Mouse (Mus musculus): Measurements from ENCODE around the gene Lrwd1.
"Not testable (repeated sequence)": the region's sequence is repeated elsewhere in the genome, so short reads cannot be mapped to it uniquely, and the experiment has no call there.

Gene Lrwd1

DNA sequence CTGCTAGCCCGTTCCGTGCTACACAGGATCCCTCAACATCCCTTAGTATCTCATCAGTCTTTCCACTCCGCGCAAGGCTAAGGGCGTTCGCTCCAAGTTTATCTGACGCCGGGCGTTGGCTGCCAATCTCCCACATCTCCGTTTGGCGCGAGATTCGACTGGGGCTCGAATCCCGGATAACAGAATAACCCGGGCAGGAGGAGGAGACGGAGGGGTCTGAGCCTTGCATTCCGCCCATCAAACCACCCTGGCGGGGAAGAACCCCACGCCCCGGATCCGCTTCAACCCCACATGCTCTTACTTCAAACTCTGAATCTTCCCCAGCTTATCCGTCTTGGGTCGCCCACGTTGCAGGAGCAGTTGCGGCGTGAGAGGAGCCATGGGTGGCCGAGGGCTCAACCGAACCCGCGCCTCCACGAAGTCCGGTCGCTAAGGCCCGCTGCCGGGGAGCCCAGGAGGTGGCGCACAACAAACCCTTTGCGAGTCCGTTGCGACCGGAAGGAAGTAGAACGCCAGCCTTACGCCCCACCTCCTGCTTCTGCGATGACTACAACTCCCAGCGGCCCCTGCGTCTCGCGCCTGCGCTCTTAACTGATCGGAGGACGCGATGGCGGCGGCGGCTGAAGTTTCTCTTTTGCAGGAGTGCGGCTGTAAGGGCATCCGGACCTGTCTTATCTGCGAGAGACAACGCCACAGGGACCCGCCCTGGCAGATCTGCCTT lies at the start of gene Lrwd1, which contains the start of gene Alkbh4:
TSS of gene Lrwd1 (minus strand) at position 504 of the 721 bp plus-strand sequence.
TSS of gene Alkbh4 (plus strand) at position 576 of the 721 bp plus-strand sequence.
- peak; percentile 97 for DNase-seq

- DNase-seq: no peak
These were observed 47.9 kb upstream of the Lrwd1 start for GRCm38 (mm10) chr5:136183766-136184165.

DNA sequence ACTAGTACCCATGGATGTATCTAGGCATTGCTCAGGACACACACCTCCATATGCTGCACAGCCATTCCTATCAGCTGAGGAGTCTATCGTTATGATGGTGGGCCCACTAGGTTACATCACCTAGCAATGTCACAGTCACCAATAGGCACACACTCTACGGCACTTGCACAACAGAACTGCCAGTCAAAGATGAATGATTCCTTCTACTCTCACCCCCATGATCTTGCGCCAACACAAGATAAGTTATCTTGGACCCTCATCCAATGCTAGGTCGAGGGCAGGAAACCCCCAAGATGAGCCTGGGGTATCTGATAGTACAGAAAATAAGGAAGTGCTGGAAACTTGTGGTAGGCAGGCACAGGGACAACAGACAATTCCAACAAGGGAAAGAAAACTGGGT lies 47.0 kb upstream of the Lrwd1 start:
- DNase-seq: no peak

DNA sequence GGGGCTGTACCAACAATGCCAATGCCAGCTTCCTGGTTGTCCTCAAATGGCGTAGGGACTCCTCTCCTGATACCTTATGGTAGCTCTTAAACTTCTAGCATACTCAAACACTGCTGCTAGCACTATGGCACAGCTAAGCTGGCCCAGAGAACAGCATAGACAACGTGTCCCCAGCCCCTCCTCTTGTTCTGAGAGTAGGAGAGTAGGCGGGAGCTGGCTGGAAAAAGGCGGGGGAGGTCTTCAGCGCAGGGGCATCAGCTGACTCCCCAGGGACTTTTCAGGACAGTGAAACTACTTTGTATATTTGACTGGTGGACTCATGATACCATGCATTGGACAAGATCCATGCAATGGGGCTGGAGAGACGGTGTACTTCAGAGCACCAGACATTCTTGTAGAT lies 46.2 kb upstream of the Lrwd1 start:
- DNase-seq: no peak

DNA sequence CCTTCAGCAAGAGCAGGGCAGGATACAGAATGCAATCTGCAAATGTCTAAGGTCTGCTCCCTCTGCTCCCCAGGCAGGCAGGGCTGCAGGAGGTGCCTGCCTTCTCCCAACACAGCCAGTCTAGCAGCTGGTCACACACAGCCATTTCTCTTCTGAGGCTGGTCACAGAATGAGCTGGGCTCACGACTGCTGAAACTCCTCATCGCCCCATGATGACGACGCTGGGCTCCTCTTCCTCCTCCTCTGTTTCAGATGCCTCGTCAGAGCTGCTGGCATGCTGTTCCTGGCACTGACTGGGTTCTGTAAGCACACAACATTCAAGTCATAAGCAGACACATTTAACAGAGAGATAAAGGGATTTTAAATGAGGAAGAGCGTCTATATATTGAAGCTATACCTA lies 45.3 kb upstream of the Lrwd1 start:
- no peak for DNase-seq

DNA sequence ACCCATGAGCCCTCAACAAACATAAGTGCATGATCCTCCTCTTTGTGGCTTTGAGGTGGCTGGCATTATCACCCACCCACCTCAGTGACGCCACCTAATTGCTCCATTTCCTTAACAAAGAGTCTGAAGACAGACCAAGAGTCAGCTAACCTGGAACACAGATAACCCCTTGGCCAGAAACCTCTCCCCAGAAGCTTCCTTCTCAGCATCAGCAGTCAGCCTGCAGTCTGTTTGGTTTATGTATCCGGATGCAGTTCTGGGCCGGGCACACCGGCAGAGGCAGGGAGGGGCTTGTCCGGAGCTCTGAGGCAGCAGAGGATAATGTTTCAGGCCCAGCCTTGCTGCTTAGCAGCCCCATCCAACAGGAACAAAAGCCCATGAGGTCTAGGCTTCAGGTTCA lies 43.7 kb upstream of the Lrwd1 start:
- no peak for DNase-seq

- DNase-seq: peak; percentile 81 to 82
These were observed 38.0 kb upstream of the Lrwd1 start for GRCm38 (mm10) chr5:136173606-136174463.

- DNase-seq: no peak
These were observed 37.1 kb upstream of the Lrwd1 start for GRCm38 (mm10) chr5:136172939-136173338.

DNA sequence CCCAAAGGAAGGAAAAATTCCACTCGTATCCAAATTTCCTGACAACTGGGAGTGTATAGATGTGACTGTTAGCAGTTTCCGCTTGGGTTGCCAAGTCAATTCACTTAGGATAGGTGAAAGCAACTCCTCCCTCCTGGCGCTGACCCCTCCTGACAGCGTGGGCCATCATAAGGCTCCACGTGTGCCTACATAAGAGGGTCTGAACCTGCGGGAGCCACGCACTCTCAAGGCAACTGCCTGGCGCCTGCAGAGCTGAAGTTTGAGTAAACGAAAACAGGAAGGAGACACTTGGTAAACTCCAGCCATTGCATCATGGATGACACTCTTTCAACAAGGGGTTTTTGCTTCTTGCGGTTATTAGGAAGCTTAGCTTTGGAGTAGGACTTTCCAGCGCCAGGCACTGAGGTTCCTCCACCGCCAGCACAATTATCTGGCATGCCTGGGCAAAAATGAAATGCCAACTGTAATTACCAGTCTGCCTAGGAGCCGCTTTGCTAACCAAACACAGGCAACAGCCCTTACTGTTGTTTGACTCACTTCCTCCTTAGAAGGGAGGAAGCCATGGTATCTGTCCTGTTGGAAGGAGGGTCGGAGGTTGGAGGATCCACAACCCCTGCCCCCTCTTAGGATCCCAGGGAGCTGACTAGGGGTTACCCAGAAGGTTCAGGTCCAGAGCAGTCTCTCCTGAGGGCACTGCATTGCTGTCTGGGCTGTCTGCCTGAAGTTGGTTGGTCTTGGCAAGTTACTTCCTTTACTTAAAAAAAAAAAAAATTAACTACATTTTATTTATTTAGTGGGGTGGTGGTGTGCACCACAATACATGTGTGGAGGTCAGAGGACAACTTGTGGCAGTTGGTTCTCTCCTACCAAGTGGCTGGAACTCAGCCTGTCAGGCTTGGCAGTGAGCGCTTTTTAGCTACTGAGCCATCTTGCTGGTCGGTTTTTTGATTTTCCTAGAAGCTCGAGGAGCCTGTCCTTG lies 35.8 kb upstream of the Lrwd1 start:
- DNase-seq: no peak

GRCm38 (mm10) chr5:136170512-136171362 lies 34.9 kb upstream of the Lrwd1 start, which contains the start of gene Orai2:
Orai2 (minus strand) TSS chr5:136170713.
- peak; percentile 88 to 92 for DNase-seq

DNA sequence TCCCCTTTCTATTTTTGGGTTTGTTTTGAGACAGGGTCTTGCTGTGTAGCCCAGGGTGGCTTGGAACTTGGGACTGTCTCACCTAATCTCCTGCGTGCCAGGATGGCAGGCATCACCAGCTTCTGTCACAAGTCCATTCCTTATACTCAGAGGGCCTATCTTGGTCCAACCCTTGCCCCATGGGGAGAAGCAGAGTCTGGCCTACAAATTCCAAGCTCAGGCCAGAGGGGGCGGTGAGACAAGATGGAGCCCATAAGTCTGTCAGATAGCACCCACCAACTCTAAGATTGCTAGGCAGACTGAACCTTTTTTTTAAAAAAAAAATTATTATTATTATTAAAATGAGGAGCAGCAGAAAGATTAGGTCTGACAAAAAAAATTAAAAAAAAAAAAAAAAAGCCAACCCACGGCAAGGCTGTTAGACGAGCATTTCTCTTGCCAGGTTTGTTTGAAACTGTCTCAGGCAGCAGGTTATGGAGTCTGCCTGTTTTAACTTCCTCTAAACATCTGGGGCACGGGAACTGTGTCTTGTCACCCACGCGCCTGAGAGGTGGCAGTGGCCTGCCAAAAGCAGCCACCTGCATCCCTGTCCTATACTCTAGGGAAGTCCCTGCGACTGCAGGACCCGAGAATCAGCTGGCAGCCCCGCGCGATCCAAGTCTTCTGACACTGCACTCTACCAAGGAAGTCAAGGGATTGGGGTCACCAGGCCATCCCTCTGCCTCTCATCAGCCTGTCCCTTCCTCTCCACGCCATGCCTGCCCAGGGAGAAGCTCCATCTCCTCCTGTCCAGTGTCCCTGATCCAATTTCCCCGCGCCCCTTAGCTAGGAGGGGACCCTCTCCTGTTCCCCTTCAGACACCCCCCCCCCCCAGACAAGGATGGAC lies 34.0 kb upstream of the Lrwd1 start:
- DNase-seq: peak; percentile 60 to 62

- DNase-seq: peak in 1 of 2 experiments; percentile 41
These were observed 32.2 kb upstream of the Lrwd1 start for GRCm38 (mm10) chr5:136168071-136168470.

- no peak for DNase-seq
These were observed 31.4 kb upstream of the Lrwd1 start for GRCm38 (mm10) chr5:136167296-136167695.

GRCm38 (mm10) chr5:136165246-136165645 lies 29.4 kb upstream of the Lrwd1 start:
- peak; percentile 50 to 53 for DNase-seq

GRCm38 (mm10) chr5:136163807-136164474 lies 28.1 kb upstream of the Lrwd1 start:
- peak; percentile 65 to 68 for DNase-seq

DNA sequence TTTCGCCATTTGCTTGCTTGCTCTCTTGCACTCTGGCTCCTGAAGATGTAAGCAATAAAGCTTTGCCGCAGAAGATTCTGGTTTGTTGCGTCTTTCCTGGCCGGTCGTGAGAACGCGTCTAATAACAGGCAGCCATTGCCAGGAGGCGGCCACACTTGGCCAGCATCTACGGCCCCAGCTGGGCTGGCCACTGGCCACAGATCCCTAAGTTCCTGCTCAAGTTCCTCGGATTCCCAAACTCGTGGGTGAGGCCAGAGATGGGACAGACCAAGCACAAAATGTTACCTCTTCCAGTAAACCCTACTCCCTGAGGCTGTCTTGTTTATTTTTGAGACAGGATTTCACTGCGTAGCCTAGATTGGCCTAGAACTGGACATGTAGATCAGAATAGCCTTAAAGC lies 24.2 kb upstream of the Lrwd1 start:
- DNase-seq: peak in 1 of 2 experiments; percentile 35

- no peak for DNase-seq
These were observed 19.5 kb upstream of the Lrwd1 start for GRCm38 (mm10) chr5:136155399-136155798.

DNA sequence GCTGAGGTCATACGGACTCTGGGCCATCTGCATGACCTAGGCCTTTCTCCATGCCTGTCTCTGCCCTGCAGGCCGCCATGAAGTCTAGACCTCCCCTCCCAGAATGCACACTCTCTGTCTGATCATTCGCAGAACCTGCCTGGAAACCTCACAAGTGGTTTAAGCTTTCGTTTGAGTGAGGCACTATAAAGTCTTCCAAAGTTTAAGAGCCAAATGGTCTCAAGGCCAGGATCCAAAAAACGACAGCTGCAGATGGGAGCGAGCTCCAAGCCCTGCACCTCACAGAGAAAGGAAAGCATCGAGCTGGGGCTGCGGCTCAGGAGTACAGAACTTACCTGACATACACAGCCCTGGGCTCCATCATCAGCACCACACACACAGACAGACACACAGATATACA lies 16.5 kb upstream of the Lrwd1 start:
- no peak for DNase-seq

DNA sequence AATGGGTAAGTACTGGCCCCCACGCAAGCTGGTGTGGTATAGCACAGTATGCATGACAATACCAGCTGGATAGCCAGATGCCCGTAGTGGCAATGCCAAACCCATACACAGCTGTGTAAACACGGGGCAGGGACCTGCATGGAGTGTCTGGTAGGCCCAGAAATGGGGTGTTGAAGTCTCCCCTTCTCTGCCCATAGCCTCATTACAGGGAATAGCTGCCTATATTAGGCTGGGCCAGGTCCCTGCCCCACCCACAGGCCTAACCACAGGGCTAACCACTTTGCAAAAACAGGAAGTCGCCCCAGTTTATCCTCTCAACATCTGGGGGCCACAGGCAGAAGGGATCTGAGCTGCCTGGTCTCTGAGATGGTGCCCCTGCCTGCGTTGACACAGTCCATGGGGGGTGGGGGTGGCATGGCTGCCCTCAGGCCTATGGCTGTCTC lies 13.3 kb upstream of the Lrwd1 start:
- not testable (repeated sequence) for DNase-seq

DNA sequence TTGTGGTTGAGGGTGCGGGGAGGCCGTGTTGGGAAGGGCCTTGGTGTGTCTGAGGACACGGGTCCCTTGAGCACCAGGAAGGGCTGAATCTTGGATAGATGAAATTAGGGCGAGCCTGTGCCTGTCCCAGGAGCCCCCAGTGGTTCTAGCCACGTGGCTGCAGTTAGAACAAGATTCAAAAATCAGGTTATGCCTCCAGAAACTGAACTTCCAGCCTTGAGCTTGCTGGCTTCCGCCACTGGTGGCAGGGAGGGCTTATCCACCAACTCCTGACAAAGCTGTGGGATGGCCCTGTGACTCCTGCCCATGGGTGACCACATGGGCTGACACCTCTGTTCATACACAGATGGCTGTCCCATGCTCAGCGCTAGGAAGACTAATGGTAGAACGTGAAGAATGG lies 11.8 kb upstream of the Lrwd1 start:
- no peak for DNase-seq
